ENCODE assay signal across 8 mouse cellular contexts in genomic region chr5:135488222-135488880, GRCm38 (mm10). TPM values are rescaled to one million over a fixed set of nuclear protein-coding genes. Genes with fewer than 3 reads are reported as not detected.
A peak's percentile ranks its signal among the peaks of the same experiment; 100 is the strongest.
DNase-seq lines count a peak whose midpoint lies in the region; ATAC-seq and TF ChIP-seq lines count a peak whose summit lies in the region.

No protein-coding gene starts in this region.

- H3K9me3 ChIP-seq in kidney, embryonic 15.5 days (replicated peaks): no peaks in the 10 kb centered on the region
- peaks cover 11% of the 10 kb centered on the region for H3K9me3 ChIP-seq in E14TG2a.4 (ENCODE audit: low read length)
- no peaks in the 10 kb centered on the region for H3K9me3 ChIP-seq in intestine, postnatal 0 days (ENCODE audit: control insufficient read depth)

- H3K9ac ChIP-seq in kidney, embryonic 15.5 days: peak overlapping the region; percentile 79
- peak overlapping the region; percentile 45 for H3K9ac ChIP-seq in intestine, postnatal 0 days (ENCODE audit: low read depth, low read length)

- H3K27me3 ChIP-seq in kidney, embryonic 15.5 days: no peaks in the 10 kb centered on the region
- peaks cover 23% of the 10 kb centered on the region for H3K27me3 ChIP-seq in E14TG2a.4 (ENCODE audit: insufficient read depth, low read length)
- H3K27me3 ChIP-seq in intestine, postnatal 0 days (replicated peaks; ENCODE audit: control insufficient read depth, insufficient read depth, low read length): peaks cover 9% of the 10 kb centered on the region
- peaks cover 24% of the 10 kb centered on the region for H3K27me3 ChIP-seq in small intestine, adult 2 months (ENCODE audit: control insufficient read depth, insufficient read depth, low read length)

- WGBS in kidney, embryonic 15.5 days: under 1% methylated on average over 19 of the region's 19 CpGs
- WGBS in intestine, postnatal 0 days: 1% methylated on average over 19 of the region's 19 CpGs
- whole genome bisulfite sequencing in small intestine, adult 2 months: 6% methylated on average over 19 of the region's 19 CpGs

- H3K27ac ChIP-seq in kidney, embryonic 15.5 days: peak overlapping the region; percentile 96
- peak overlapping the region; percentile 41 for H3K27ac ChIP-seq in intestine, postnatal 0 days (ENCODE audit: low read depth, low read length)
- H3K27ac ChIP-seq in small intestine, adult 2 months (ENCODE audit: insufficient read depth, low read depth, low read length): no peak overlapping the region

- DNase-seq in kidney, adult 18-20 months: no peak
- peak; percentile 53 for DNase-seq in embryo, embryonic 10.5 days (ENCODE audit: low spot score)
- no peak for DNase-seq in cerebellum, adult 9-10 months
- no peak for DNase-seq in urinary bladder, postnatal 4 days (ENCODE audit: low spot score in 2 of 2)

- H3K36me3 ChIP-seq in kidney, embryonic 15.5 days: peaks cover 10% of the 10 kb centered on the region
- no peaks in the 10 kb centered on the region for H3K36me3 ChIP-seq in E14TG2a.4 (ENCODE audit: insufficient read depth, low read length)
- H3K36me3 ChIP-seq in intestine, postnatal 0 days (ENCODE audit: control insufficient read depth, insufficient read depth): no peaks in the 10 kb centered on the region
- no peaks in the 10 kb centered on the region for H3K36me3 ChIP-seq in small intestine, adult 2 months (ENCODE audit: control insufficient read depth, insufficient read depth, low read length)

- peak; percentile 68 for ATAC-seq in kidney, embryonic 15.5 days (replicated peaks; ENCODE audit: low FRiP score)
- ATAC-seq in intestine, postnatal 0 days: no peak

- H3K4me2 ChIP-seq in kidney, embryonic 15.5 days: peak overlapping the region; percentile 91
- H3K4me2 ChIP-seq in intestine, postnatal 0 days (replicated peaks; ENCODE audit: low read depth): peak overlapping the region; percentile 85

- TF ChIP-seq POLR2A in small intestine, adult 2 months (IDR thresholded peaks at IDR 0.05; ENCODE audit: low read depth, low read length): no peak

- no peak for TF ChIP-seq CTCF in E14TG2a.4 (conservative IDR thresholded peaks at IDR 0.05; ENCODE audit: low read length)
- no peak for TF ChIP-seq CTCF in intestine, postnatal 0 days (IDR thresholded peaks at IDR 0.05; ENCODE audit: low read depth)
- no peak for TF ChIP-seq CTCF in small intestine, adult 2 months (IDR thresholded peaks at IDR 0.05; ENCODE audit: extremely low read depth, insufficient read length, insufficient replicate concordance, low read depth, low read length)

- H3K4me1 ChIP-seq in kidney, embryonic 15.5 days: peaks cover 54% of the 10 kb centered on the region
- H3K4me1 ChIP-seq in E14TG2a.4 (replicated peaks; ENCODE audit: low read depth, low read length): peaks cover 56% of the 10 kb centered on the region
- H3K4me1 ChIP-seq in intestine, postnatal 0 days (replicated peaks; ENCODE audit: control insufficient read depth, insufficient read depth, low read length): peaks cover 4% of the 10 kb centered on the region; the same call in 1 of the 2 replicates
- peaks cover 7% of the 10 kb centered on the region for H3K4me1 ChIP-seq in small intestine, adult 2 months (ENCODE audit: control insufficient read depth, insufficient read depth, insufficient read length, low read length)

- H3K4me3 ChIP-seq in kidney, embryonic 15.5 days (replicated peaks): peak overlapping the region; percentile 78
- peak overlapping the region; percentile 86 for H3K4me3 ChIP-seq in E14TG2a.4 (replicated peaks; ENCODE audit: low read length)
- H3K4me3 ChIP-seq in intestine, postnatal 0 days (ENCODE audit: low read depth, low read length): peak overlapping the region; percentile 62
- H3K4me3 ChIP-seq in small intestine, adult 2 months (ENCODE audit: low read depth, low read length): peak overlapping the region; percentile 80

RNA-seq across cellular contexts. Expression of gene Hip1, which starts 56.6 kb away (rescaled TPM):
- 43.2 and 45.2 TPM in 2 replicates for polyA plus RNA-seq in kidney, embryonic 15.5 days (2015; fragmentation: Nextera tagmentation; extraction: Ambion mirVana)
- 5.9 and 6.4 TPM in 2 replicates for polyA plus RNA-seq in intestine, postnatal 0 days (2015; fragmentation: Nextera tagmentation; extraction: Ambion mirVana)
- polyA plus RNA-seq in small intestine, adult 2 months (2012; rRNA removed): 4.7 and 8.0 TPM in 2 replicates
